In the genomic region with DNA sequence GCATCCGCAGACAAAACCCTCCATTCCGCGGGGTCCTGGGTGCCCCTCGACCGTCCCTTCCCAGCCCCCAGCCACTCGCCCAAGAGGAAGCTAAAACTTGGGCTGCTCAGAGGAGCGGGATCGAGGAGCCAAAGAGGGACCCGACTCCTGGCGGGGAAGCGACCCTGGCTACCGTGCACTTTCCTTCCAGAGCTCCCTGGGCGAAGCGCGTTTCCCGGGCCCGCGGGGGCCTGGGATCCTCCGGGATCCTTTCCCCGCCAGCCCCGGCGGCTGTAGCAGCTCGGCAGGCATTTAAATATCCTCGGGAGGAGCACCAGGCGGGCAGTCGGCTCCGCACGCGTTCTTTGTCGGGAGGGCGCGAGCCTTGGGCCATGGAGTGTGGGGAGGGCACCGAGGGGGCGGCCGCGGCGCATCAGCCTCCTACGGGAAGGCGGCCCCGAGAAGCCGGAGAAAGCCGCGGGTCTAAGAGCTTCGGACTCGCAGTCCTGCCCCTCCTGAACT, we compare ENCODE assay signal across 8 mouse cellular contexts. TPM values are rescaled to one million over a fixed set of nuclear protein-coding genes. Genes with fewer than 3 reads are reported as not detected.
DNase-seq lines count a peak whose midpoint lies in the region; ATAC-seq and TF ChIP-seq lines count a peak whose summit lies in the region.

No protein-coding gene starts in this region.

- peak overlapping the region; percentile 85 for H3K27ac ChIP-seq in kidney, postnatal 0 days
- H3K27ac ChIP-seq in midbrain, embryonic 15.5 days: peak overlapping the region; percentile 56; the same call in 1 of the 2 replicates

- peak; percentile 17 for DNase-seq in right cerebral cortex, postnatal 4 days
- no peak for DNase-seq in right cerebral cortex, postnatal 10 days (ENCODE audit: low spot score in 2 of 2)
- DNase-seq in adrenal gland, postnatal 14 days: peak; percentile 73
- peak; percentile 35 for DNase-seq in forelimb bud, embryonic 11.5 days (ENCODE audit: low read depth, low spot score)
- DNase-seq in kidney, postnatal 0 days (ENCODE audit: low spot score): peak; percentile 58
- no peak for DNase-seq in spleen, postnatal 36 days (ENCODE audit: low spot score in 2 of 2)

- H3K27me3 ChIP-seq in kidney, postnatal 0 days (ENCODE audit: insufficient read depth, low read length): no peaks in the 10 kb centered on the region
- peaks cover 17% of the 10 kb centered on the region; the same call in 1 of the 2 replicates for H3K27me3 ChIP-seq in midbrain, embryonic 15.5 days (replicated peaks)

- peak overlapping the region; percentile 88 for H3K9ac ChIP-seq in kidney, postnatal 0 days (ENCODE audit: low read depth, low read length)
- H3K9ac ChIP-seq in midbrain, embryonic 15.5 days: peak overlapping the region; percentile 53

- peak overlapping the region; percentile 84 for H3K4me3 ChIP-seq in kidney, postnatal 0 days (replicated peaks; ENCODE audit: low read depth, low read length)
- H3K4me3 ChIP-seq in midbrain, embryonic 15.5 days: peak overlapping the region; percentile 61

- H3K36me3 ChIP-seq in kidney, postnatal 0 days (ENCODE audit: insufficient read depth, low read length): 0 out of 2 replicates have a peak, but pooled peaks cover 3% of the 10 kb centered on the region
- H3K36me3 ChIP-seq in midbrain, embryonic 15.5 days (replicated peaks): no peaks in the 10 kb centered on the region

- under 1% methylated on average over 36 of the region's 45 CpGs for WGBS in kidney, postnatal 0 days
- WGBS in midbrain, embryonic 15.5 days: under 1% methylated on average over 45 of the region's 45 CpGs

- H3K4me2 ChIP-seq in kidney, postnatal 0 days (ENCODE audit: low read length): peak overlapping the region; percentile 99
- peak overlapping the region; percentile 99 for H3K4me2 ChIP-seq in midbrain, embryonic 15.5 days

- ATAC-seq in kidney, postnatal 0 days (replicated peaks; ENCODE audit: low FRiP score, low read depth): 0 out of 2 replicates have a peak, but pooled peaks have one; percentile 5
- peak; percentile 32; the same call in 1 of the 2 replicates for ATAC-seq in midbrain, embryonic 15.5 days (replicated peaks)
- ATAC-seq in activated CD4-positive, CD25-positive, alpha-beta regulatory T cell, adult 4 months: no peak

- H3K9me3 ChIP-seq in kidney, postnatal 0 days (replicated peaks; ENCODE audit: low read length): no peaks in the 10 kb centered on the region
- H3K9me3 ChIP-seq in midbrain, embryonic 15.5 days: no peaks in the 10 kb centered on the region

- no peak for TF ChIP-seq CTCF in kidney, postnatal 0 days (IDR thresholded peaks at IDR 0.05; ENCODE audit: low read depth)

- H3K4me1 ChIP-seq in kidney, postnatal 0 days (replicated peaks; ENCODE audit: insufficient read depth, low read length): no peaks in the 10 kb centered on the region; the same call in none of the 2 replicates
- peaks cover 43% of the 10 kb centered on the region for H3K4me1 ChIP-seq in midbrain, embryonic 15.5 days

RNA-seq across cellular contexts. Expression of a gene that starts 1.2 kb away (rescaled TPM):
- total RNA-seq in adrenal gland, postnatal 14 days (2021): 6.5 and 6.9 TPM in 2 replicates
- polyA plus RNA-seq in kidney, postnatal 0 days (2015; fragmentation: Nextera tagmentation; extraction: Ambion mirVana): 7.8 and 8.1 TPM in 2 replicates
- polyA plus RNA-seq in midbrain, embryonic 15.5 days (2015; fragmentation: Nextera tagmentation; extraction: Ambion mirVana): 1.0 and 1.1 TPM in 2 replicates
- polyA plus RNA-seq in activated CD4-positive, CD25-positive, alpha-beta regulatory T cell, adult 4 months (2017; shearing (Covaris generic)): under 1 TPM in 1 of 2 experiments, not detected in 1; 0.26 TPM

Comparison
In these comparisons a context has a peak if more than half of its experiments do, and no peak if none do; other contexts are left out.
1. DNase-seq: peak in right cerebral cortex, postnatal 4 days (single experiment), adrenal gland, postnatal 14 days (single experiment), forelimb bud, embryonic 11.5 days (single experiment) and kidney, postnatal 0 days (single experiment); none in right cerebral cortex, postnatal 10 days (0 of 2) and spleen, postnatal 36 days (0 of 2).